Mouse (Mus musculus) ES-E14 (cell line): ENCODE measurements around the gene Gm49391.

ENCODE experiments used
- HCFC1 ChIP-seq: IDR thresholded peaks from 2 replicates; pipeline ENCODE4 v1.6.1; 2012; ENCODE audit warnings: low read length, inconsistent platforms, borderline replicate concordance; ENCODE audit not compliant: insufficient read depth
- MAFK ChIP-seq: IDR thresholded peaks from 2 replicates; pipeline ENCODE4 v1.6.1; 2014; ENCODE audit warnings: mild to moderate bottlenecking, low read depth, low read length, inconsistent platforms; ENCODE audit not compliant: insufficient read depth
- ZC3H11A ChIP-seq: IDR thresholded peaks from 2 replicates; pipeline ENCODE4 v1.6.1; 2012; ENCODE audit warnings: low read depth, mild to moderate bottlenecking, inconsistent platforms, low read length, borderline replicate concordance
- ZNF384 ChIP-seq: IDR thresholded peaks from 2 replicates; pipeline ENCODE4 v1.6.1; 2012; ENCODE audit warnings: low read depth, low read length, inconsistent platforms

DNA sequence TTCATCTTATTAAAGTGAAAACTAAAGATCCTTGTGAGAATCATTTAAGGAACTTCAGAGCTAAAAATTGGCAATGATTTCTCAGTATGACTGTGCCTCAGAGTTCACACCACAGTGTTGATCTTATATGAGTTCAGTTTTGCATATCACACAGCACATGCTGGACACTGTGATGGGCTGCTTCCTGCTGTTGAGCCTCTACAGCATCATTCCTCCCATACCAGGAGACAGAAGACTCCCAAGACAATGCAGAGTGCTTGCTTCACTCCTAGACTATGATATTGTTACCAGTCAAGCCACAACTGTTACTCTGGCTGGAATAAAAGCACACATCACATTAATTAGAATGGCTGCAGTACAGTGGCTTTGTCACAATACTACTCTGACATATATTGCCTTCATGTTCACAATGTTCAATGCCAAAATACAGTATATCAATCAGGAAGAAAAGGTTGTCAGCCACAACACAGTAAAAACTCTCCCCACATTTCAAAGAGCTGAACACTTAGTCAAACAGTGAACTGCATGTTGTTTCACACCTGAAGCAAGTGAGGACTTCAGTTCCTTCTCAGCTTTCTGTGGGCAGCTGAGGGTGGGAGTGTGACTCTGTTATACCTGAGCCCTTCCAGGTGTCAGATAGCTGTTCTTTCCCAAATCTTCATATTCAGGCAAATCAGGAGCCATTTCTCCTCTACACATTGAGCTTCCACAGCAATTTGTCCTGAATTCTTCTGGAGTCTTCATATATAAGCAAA is 40.8 kb downstream of the Gm49391 start:
- no peak for TF ChIP-seq HCFC1
- TF ChIP-seq ZNF384, result no peak
- TF ChIP-seq ZC3H11A, result no peak
- no peak for TF ChIP-seq MAFK
